ENCODE assay signal across 12 mouse cellular contexts in genomic region chr7:144907793-144908192, GRCm38 (mm10). TPM values are rescaled to one million over a fixed set of nuclear protein-coding genes. Genes with fewer than 3 reads are reported as not detected.
DNase-seq lines count a peak whose midpoint lies in the region; ATAC-seq and TF ChIP-seq lines count a peak whose summit lies in the region.
"Had no signal": no experiment of that assay in that cellular context is flagged by ENCODE, and none has a peak within 500 bp of the region (broad histone marks: within the 10 kb centered on the region; RNA-seq: fewer than 3 reads in every experiment).

No protein-coding gene starts in this region.

- no peaks in the 10 kb centered on the region for H3K36me3 ChIP-seq in ES-Bruce4 (ENCODE audit: control insufficient read depth, insufficient read depth, low read length, poor library complexity, severe bottlenecking)
- no peaks in the 10 kb centered on the region for H3K36me3 ChIP-seq in limb, embryonic 10.5 days

- no peak for DNase-seq in layer of hippocampus, adult 2 months (ENCODE audit: low spot score in 2 of 2)
- no peak for DNase-seq in layer of hippocampus, postnatal 10 days (ENCODE audit: low spot score in 2 of 2)
- no peak for DNase-seq in urinary bladder, postnatal 4 days (ENCODE audit: low spot score in 2 of 2)
- DNase-seq in frontal cortex, postnatal 14 days (ENCODE audit: low spot score in 2 of 2), result no peak
- no peak for DNase-seq in limb, embryonic 10.5 days (ENCODE audit: low spot score)
- DNase-seq: lung, postnatal 10 days; spleen, adult 18-20 months had no signal

- TF ChIP-seq POLR2A in ES-Bruce4 (IDR thresholded peaks at IDR 0.05; ENCODE audit: insufficient read depth, low read length), result no peak

- H3K9ac ChIP-seq in ES-Bruce4 (ENCODE audit: low read depth, poor library complexity, severe bottlenecking), result no peak overlapping the region

- peak; percentile 64 for TF ChIP-seq CTCF in layer of hippocampus, adult 2 months (conservative IDR thresholded peaks at IDR 0.05)
- TF ChIP-seq CTCF in ES-Bruce4 (IDR thresholded peaks at IDR 0.05; ENCODE audit: low read depth, low read length), result peak; percentile 19

- TF ChIP-seq EP300 in ES-Bruce4 (IDR thresholded peaks at IDR 0.05; ENCODE audit: insufficient read depth, low read depth, low read length), result no peak

- no peaks in the 10 kb centered on the region for H3K9me3 ChIP-seq in ES-Bruce4 (replicated peaks; ENCODE audit: control insufficient read depth, insufficient read depth, low read length, poor library complexity, severe bottlenecking)
- no peaks in the 10 kb centered on the region for H3K9me3 ChIP-seq in limb, embryonic 10.5 days (replicated peaks)

- H3K27ac ChIP-seq in layer of hippocampus, adult 2 months, result no peak overlapping the region
- no peak overlapping the region for H3K27ac ChIP-seq in ES-Bruce4 (ENCODE audit: insufficient read depth, low read length)
- no peak overlapping the region for H3K27ac ChIP-seq in limb, embryonic 10.5 days

- H3K27me3 ChIP-seq in ES-Bruce4 (ENCODE audit: control insufficient read depth, insufficient read depth, low read length, poor library complexity, severe bottlenecking), result no peaks in the 10 kb centered on the region
- 0 out of 2 replicates have a peak, but pooled peaks cover 5% of the 10 kb centered on the region for H3K27me3 ChIP-seq in limb, embryonic 10.5 days (ENCODE audit: low read depth, poor library complexity, severe bottlenecking)

- peak; percentile 72 for ATAC-seq in common myeloid progenitor, adult 5-6 weeks (replicated peaks; ENCODE audit: low read depth, poor library complexity, severe bottlenecking)
- ATAC-seq in megakaryocyte progenitor cell, adult 5-6 weeks (replicated peaks; ENCODE audit: poor library complexity), result peak; percentile 82

- 14% methylated on average over 8 of the region's 8 CpGs for WGBS in limb, embryonic 10.5 days

- no peak overlapping the region for H3K4me3 ChIP-seq in layer of hippocampus, adult 2 months
- H3K4me3 ChIP-seq in ES-Bruce4 (ENCODE audit: low read depth, low read length), result no peak overlapping the region
- H3K4me3 ChIP-seq in limb, embryonic 10.5 days, result no peak overlapping the region

- peaks cover 3% of the 10 kb centered on the region for H3K4me1 ChIP-seq in ES-Bruce4 (ENCODE audit: control insufficient read depth, insufficient read depth, low read length)
- H3K4me1 ChIP-seq in limb, embryonic 10.5 days, result peaks cover 4% of the 10 kb centered on the region; the same call in 1 of the 2 replicates

RNA-seq across cellular contexts. Expression of gene LTO1, which starts 7.1 kb away (rescaled TPM):
- total RNA-seq in layer of hippocampus, adult 2 months (2021), result 10 to 100 TPM; 26.2 to 33.8 TPM
- 10 to 100 TPM; 27.8 to 32.4 TPM for total RNA-seq in layer of hippocampus, postnatal 10 days (2021)
- 21.5 and 30.7 TPM in 2 replicates for polyA plus RNA-seq in ES-Bruce4 (2011; ENCODE audit: insufficient read depth, insufficient read length, low read depth, missing spikeins)
- total RNA-seq in common myeloid progenitor, adult 5-6 weeks (2017), result 42.8 and 51.7 TPM in 2 replicates
- total RNA-seq in megakaryocyte progenitor cell, adult 5-6 weeks (2015), result 10.2 and 10.3 TPM in 2 replicates
- 27.4 and 42.9 TPM in 2 replicates for total RNA-seq in megakaryocyte progenitor cell, adult 5-6 weeks (2017)
- polyA plus RNA-seq in limb, embryonic 10.5 days (2016; fragmentation: Nextera tagmentation; extraction: Ambion mirVana), result 23.4 and 27.2 TPM in 2 replicates

RNA-seq across cellular contexts. Expression of gene Fgf15, which starts 11.5 kb away (rescaled TPM):
- total RNA-seq in layer of hippocampus, adult 2 months (2021), result not detected
- not detected for total RNA-seq in layer of hippocampus, postnatal 10 days (2021)
- polyA plus RNA-seq in ES-Bruce4 (2011; ENCODE audit: insufficient read depth, insufficient read length, low read depth, missing spikeins), result 3.1 and 3.3 TPM in 2 replicates
- not detected in 2 replicates for total RNA-seq in common myeloid progenitor, adult 5-6 weeks (2017)
- total RNA-seq in megakaryocyte progenitor cell, adult 5-6 weeks (2015), result not detected in 2 replicates
- not detected in 2 replicates for total RNA-seq in megakaryocyte progenitor cell, adult 5-6 weeks (2017)
- polyA plus RNA-seq in limb, embryonic 10.5 days (2016; fragmentation: Nextera tagmentation; extraction: Ambion mirVana), result 0.35 and 0.70 TPM in 2 replicates
- total RNA-seq: left cerebral cortex, adult 8-10 months had no signal
- polyA plus RNA-seq: cortical plate, adult 2 months had no signal

RNA-seq across cellular contexts. Expression of gene Ccnd1, which starts 31.9 kb away (rescaled TPM):
- total RNA-seq in layer of hippocampus, adult 2 months (2021), result 10 to 100 TPM; 43.7 to 48.3 TPM
- total RNA-seq in layer of hippocampus, postnatal 10 days (2021), result 10 to 100 TPM; 27.7 to 37.3 TPM
- 36.3 and 36.5 TPM in 2 replicates for polyA plus RNA-seq in ES-Bruce4 (2011; ENCODE audit: insufficient read depth, insufficient read length, low read depth, missing spikeins)
- 15.9 and 18.0 TPM in 2 replicates for total RNA-seq in common myeloid progenitor, adult 5-6 weeks (2017)
- total RNA-seq in megakaryocyte progenitor cell, adult 5-6 weeks (2015), result 8.6 and 10.3 TPM in 2 replicates
- total RNA-seq in megakaryocyte progenitor cell, adult 5-6 weeks (2017), result 9.5 and 12.5 TPM in 2 replicates
- polyA plus RNA-seq in limb, embryonic 10.5 days (2016; fragmentation: Nextera tagmentation; extraction: Ambion mirVana), result 152 and 160 TPM in 2 replicates
